Mouse (Mus musculus) kidney, embryonic 16.5 days (tissue): ENCODE results near the gene Aoc1. TPM values are rescaled to one million over a fixed set of nuclear protein-coding genes. Genes with fewer than 3 reads are reported as not detected.

Experiments used
- ATAC-seq: fragments of 200-750 bp; cut with Nextera tagmentation; 2 replicates; pipeline ENCODE4 v1.8.0; 2017; ENCODE audit warnings: moderate TSS enrichment; ENCODE audit not compliant: low FRiP score, low TSS enrichment
- H3K27ac ChIP-seq: fragments of 300-500 bp; sonication (generic); 2 replicates; pipeline ENCODE4 v1.5.1; 2014; ENCODE audit warnings: low read length
- H3K27me3 ChIP-seq: fragments of 300-500 bp; sonication (generic); 2 replicates; pipeline ENCODE4 v1.6.1; 2014; ENCODE audit warnings: low read length, control low read depth, mixed read lengths; ENCODE audit not compliant: insufficient read depth
- H3K36me3 ChIP-seq: fragments of 300-500 bp; sonication (generic); 2 replicates; pipeline ENCODE4 v1.6.1; 2014; ENCODE audit warnings: low read length, control low read depth, mixed read lengths; ENCODE audit not compliant: insufficient read depth
- H3K4me1 ChIP-seq: fragments of 300-500 bp; sonication (generic); 2 replicates; pipeline ENCODE4 v1.6.1; 2014; ENCODE audit warnings: low read length, control low read depth, mixed read lengths; ENCODE audit not compliant: insufficient read depth
- H3K4me2 ChIP-seq: fragments of 300-500 bp; sonication (generic); replicated peaks from 2 replicates; pipeline ENCODE4 v1.6.1; 2014; ENCODE audit warnings: low read depth, low read length
- H3K4me3 ChIP-seq: fragments of 300-500 bp; sonication (generic); 2 replicates; pipeline ENCODE4 v1.5.1; 2014; ENCODE audit warnings: mild to moderate bottlenecking, low read length
- H3K9ac ChIP-seq: fragments of 300-500 bp; sonication (generic); replicated peaks from 2 replicates; pipeline ENCODE4 v1.6.1; 2014; ENCODE audit warnings: low read length
- H3K9me3 ChIP-seq: fragments of 300-500 bp; sonication (generic); 2 replicates; pipeline ENCODE4 v1.6.1; 2016; ENCODE audit warnings: low read length, control low read depth
- WGBS: fragments of 180-500 bp; shearing (Covaris S2); extraction: QIAGEN DNeasy Blood & Tissue Kit; methylation state at CpG from one replicate; pipeline ENCODE4 v1.1.7; 2014; 5-methylcytosine and 5-hydroxymethylcytosine counted together
- polyA plus RNA-seq: library from polyadenylated mRNA; unstranded; fragments of >200 nt; fragmentation: Nextera tagmentation; extraction: Ambion mirVana; gene quantifications from 2 replicates; pipeline ENCODE4 v1.2.1, GENCODE M21; 2015

Aoc1 gene
- polyA plus RNA-seq, 1 experiment from 2014 or later: 6.0 TPM

- Histone ChIP-seq H3K36me3 (peaks cover 50% of the 10 kb centered on the region), H3K9me3 (no peaks in the 10 kb centered on the region), H3K4me2 (no peak overlapping the region), H3K4me1 (peaks cover 28% of the 10 kb centered on the region), H3K27ac (no peak overlapping the region), H3K27me3 (no peaks in the 10 kb centered on the region), H3K9ac (no peak overlapping the region), H3K4me3 (no peak overlapping the region)
- ATAC-seq: no peak
- 89% methylated on average over 7 of the region's 7 CpGs for WGBS
Measured at GRCm38 (mm10) chr6:48837516-48837915, 35.2 kb upstream of the Aoc1 start.

DNA sequence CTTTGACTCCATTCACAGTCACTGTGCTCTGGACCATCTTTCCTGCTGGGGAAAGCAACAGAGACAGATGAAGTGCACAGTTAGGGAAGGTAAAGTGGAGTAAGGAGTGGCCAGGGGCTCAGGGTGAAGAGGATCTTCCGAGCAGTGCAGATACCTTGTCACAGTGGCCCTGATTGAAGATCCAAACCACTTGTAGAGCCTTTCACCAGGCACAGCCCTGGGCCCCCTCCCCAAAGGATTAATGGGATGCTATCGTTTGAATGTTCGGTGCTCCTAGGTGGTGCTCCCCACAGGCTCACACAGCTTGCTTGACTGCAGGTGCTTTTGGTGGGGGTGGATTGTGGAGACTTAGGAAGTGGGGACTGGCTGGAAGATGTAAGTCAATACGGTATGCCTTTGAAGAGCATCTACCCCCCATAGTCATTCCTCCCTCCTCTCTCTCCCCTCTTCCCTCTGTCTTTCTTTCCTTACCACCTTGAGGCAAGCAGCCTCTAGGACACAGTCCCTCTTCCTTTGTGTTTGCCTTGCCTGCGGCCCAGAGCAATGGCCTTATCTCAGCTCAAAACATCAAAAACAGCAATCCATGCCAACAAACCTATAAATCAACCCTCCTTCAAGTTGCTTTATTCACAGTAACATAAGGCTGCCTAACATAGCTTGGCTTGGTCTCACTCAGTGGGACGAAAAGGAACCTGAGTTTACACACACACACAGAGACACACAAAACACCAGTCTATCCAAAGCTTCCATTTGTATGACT is 34.2 kb upstream of the Aoc1 start:
- Histone ChIP-seq H3K4me1 (peaks cover 30% of the 10 kb centered on the region), H3K4me2 (peak overlapping the region; percentile 71), H3K9me3 (no peaks in the 10 kb centered on the region), H3K9ac (peak overlapping the region; percentile 25; the same call in 1 of the 2 replicates), H3K4me3 (no peak overlapping the region), H3K36me3 (peaks cover 45% of the 10 kb centered on the region), H3K27ac (no peak overlapping the region), H3K27me3 (no peaks in the 10 kb centered on the region)
- ATAC-seq: no peak
- 68% methylated on average over 6 of the region's 6 CpGs for whole genome bisulfite sequencing

DNA sequence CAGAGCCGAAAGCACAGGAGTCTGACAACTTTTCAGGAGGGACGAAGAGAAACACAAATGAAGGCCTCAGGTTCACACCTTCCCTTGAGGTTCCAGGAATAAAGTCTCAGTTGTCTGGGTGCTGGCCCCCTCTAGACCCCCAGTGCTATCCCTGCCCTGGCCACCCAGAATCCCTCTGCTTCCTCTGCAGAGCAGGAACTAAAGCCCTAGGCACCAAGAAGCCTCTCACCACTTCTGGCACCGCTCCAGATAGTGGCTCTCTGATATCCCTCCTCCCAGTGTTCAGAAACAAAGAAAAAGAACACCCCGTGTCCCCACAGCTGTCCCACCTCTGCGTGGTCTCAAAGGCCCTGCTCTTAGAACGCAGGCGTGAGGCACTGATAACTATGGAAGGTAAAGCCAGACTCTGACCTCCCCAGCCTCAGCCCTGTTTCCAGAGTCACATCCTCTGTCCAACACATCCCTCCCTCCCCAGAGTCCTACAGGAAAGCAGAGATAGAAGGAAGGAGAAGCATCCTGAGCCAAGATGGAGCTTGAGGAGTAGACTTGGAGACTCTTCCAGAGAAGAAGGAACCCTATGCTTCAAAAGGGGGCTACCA is 32.2 kb upstream of the Aoc1 start, which contains the start of gene Tmem176a:
Gene Tmem176a, plus strand, starts transcription at position 549 of the 599 bp plus-strand sequence.
- ATAC-seq: peak; percentile 42; the same call in 1 of the 2 replicates
- peak within 1 kb of the TSS; percentile 62 for H3K4me3 ChIP-seq
- peaks cover 44% of the 10 kb centered on the region for H3K36me3 ChIP-seq
- no peaks in the 10 kb centered on the region for H3K9me3 ChIP-seq
- H3K27ac ChIP-seq: peak within 1 kb of the TSS; percentile 92
- 6% methylated on average over 7 of the region's 7 CpGs for WGBS
- no peaks in the 10 kb centered on the region for H3K27me3 ChIP-seq
- peak within 1 kb of the TSS; percentile 84 for H3K9ac ChIP-seq
- peaks cover 30% of the 10 kb centered on the region for H3K4me1 ChIP-seq
- peak within 1 kb of the TSS; percentile 71 for H3K4me2 ChIP-seq

DNA sequence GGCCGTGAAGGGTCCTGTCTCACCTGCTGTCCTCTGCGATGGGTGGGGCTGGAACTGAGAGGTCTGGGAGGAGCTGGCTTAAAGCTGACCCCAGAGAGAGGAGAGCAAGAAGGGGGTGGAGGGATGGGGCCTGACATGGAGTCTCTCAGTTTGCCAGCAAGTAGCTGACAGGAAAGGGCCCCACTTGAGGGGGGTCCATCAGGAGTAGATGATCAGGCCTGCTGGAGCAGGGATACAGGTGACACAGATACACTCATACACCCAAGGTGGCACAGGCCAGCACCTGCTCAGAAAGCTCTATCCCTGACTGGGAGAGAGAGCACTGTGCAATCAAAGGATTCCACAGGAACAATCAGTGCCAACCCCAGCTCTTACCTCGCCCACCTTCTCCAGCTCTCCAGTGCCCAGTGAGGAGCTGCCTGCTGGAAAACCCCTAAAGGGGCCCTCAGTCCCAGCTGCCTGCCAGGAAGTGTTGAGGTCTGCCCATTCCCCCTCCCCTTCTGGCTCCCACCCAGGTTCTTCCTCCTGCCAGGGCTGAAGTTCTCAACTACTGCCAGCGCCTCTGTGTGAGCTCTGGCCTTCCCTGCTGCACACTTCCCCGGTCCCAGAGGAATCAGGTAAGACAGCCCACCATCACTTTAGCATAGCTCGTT is 31.6 kb upstream of the Aoc1 start, which contains the start of gene Tmem176b:
Gene Tmem176b, minus strand, starts transcription at position 524 of the 653 bp plus-strand sequence.
- H3K27me3 ChIP-seq: no peaks in the 10 kb centered on the region
- H3K4me2 ChIP-seq: peak within 1 kb of the TSS; percentile 71
- peak; percentile 96 for ATAC-seq

DNA sequence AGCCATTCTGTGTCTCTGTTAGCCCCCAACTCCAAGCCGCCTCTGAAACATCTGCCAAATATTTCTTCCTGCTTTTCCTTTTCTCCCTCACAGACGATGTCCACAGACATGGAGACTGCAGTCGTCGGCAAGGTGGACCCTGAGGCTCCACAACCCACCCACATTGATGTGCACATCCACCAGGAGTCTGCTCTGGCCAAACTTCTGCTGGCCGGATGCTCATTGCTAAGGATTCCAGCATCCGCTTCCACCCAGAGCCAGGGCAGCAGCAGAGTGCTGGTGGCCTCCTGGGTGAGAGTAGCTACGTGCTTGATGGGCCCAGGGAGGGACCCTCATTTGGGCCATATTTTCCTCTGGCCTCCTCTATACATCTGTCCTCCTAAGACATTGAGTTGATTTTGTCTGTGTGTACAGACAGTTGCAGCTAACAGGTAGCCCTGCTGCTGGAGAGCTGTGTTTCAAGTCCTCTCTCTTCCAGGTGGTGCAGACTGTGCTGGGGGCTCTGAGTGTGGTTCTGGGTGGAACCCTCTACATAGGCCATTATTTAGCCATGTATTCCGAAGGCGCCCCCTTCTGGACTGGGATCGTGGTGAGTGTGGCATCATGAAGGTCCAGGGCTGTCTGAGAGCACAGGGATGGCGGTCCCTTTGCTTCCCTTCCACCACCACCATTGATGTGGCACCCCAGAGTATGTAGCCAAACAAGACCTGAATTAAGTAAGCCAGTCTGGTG is 30.4 kb upstream of the Aoc1 start:
- H3K27ac ChIP-seq: peak overlapping the region; percentile 92
- no peaks in the 10 kb centered on the region for H3K27me3 ChIP-seq
- peaks cover 30% of the 10 kb centered on the region for H3K4me1 ChIP-seq
- H3K4me2 ChIP-seq: peak overlapping the region; percentile 71
- H3K9ac ChIP-seq: peak overlapping the region; percentile 84
- no peak for ATAC-seq
- WGBS: 50% methylated on average over 11 of the region's 11 CpGs
- H3K9me3 ChIP-seq: no peaks in the 10 kb centered on the region
- peak overlapping the region; percentile 62 for H3K4me3 ChIP-seq
- peaks cover 34% of the 10 kb centered on the region for H3K36me3 ChIP-seq

More for the DNA sequence above, 31.6 kb upstream of the Aoc1 start, which contains the start of gene Tmem176b:
- Histone ChIP-seq H3K27ac (peak within 1 kb of the TSS; percentile 92), H3K4me3 (peak within 1 kb of the TSS; percentile 62), H3K36me3 (peaks cover 42% of the 10 kb centered on the region), H3K9me3 (no peaks in the 10 kb centered on the region), H3K4me1 (peaks cover 30% of the 10 kb centered on the region), H3K9ac (peak within 1 kb of the TSS; percentile 84)
- 3% methylated on average over 6 of the region's 6 CpGs for WGBS

DNA sequence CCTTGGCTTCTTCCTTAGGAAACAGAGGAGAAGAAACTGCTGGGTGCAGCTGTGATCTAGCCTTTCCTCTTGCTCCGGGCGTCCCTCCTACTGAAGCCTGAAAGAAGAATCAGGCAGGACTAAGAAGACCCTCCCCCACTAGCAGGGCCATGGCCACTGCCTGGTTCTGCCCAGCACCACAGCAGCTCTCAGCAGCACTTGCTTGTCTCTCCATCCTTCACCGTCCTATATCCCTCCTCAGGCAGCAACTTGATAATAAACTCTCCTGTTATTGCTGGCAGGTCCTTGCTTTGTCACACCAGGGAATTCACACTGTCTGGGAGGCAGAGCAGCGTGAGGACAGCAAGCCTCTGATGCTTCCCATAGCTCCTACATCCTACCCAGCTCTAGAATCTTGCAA is 27.6 kb upstream of the Aoc1 start:
- H3K9me3 ChIP-seq: no peaks in the 10 kb centered on the region
- WGBS: 77% methylated on average over 4 of the region's 4 CpGs
- no peak overlapping the region for H3K4me2 ChIP-seq
- H3K4me3 ChIP-seq: no peak overlapping the region
- H3K4me1 ChIP-seq: peaks cover 13% of the 10 kb centered on the region
- no peak overlapping the region for H3K9ac ChIP-seq
- no peak overlapping the region for H3K27ac ChIP-seq
- no peak for ATAC-seq
- H3K27me3 ChIP-seq: no peaks in the 10 kb centered on the region
- peaks cover 28% of the 10 kb centered on the region for H3K36me3 ChIP-seq

GRCm38 (mm10) chr6:48851820-48852491 is 20.7 kb upstream of the Aoc1 start:
- no peaks in the 10 kb centered on the region; the same call in 1 of the 2 replicates for H3K9me3 ChIP-seq
- H3K4me1 ChIP-seq: no peaks in the 10 kb centered on the region
- no peaks in the 10 kb centered on the region for H3K27me3 ChIP-seq
- H3K36me3 ChIP-seq: no peaks in the 10 kb centered on the region
- H3K27ac ChIP-seq: peak overlapping the region; percentile 96
- 2% methylated on average over 29 of the region's 29 CpGs for WGBS
- peak overlapping the region; percentile 48 for H3K4me3 ChIP-seq
- peak overlapping the region; percentile 68 for H3K4me2 ChIP-seq
- peak overlapping the region; percentile 72 for H3K9ac ChIP-seq
- ATAC-seq: peak; percentile 82

- Histone ChIP-seq H3K27ac (no peak overlapping the region), H3K4me2 (no peak overlapping the region), H3K36me3 (no peaks in the 10 kb centered on the region), H3K27me3 (no peaks in the 10 kb centered on the region), H3K4me1 (peaks cover 8% of the 10 kb centered on the region; the same call in 1 of the 2 replicates), H3K9ac (no peak overlapping the region), H3K4me3 (no peak overlapping the region), H3K9me3 (no peaks in the 10 kb centered on the region; the same call in 1 of the 2 replicates)
- 97% methylated on average over 2 of the region's 2 CpGs for WGBS
- no peak for ATAC-seq
Measured at GRCm38 (mm10) chr6:48854155-48854554, 18.5 kb upstream of the Aoc1 start.
